Mouse (Mus musculus) ES-CJ7 (cell line): ENCODE data around the gene Chmp2a.

ENCODE experiments used
- DNase-seq: peaks from one replicate; pipeline ENCODE4 v3.0.0; 2011; ENCODE audit warnings: low read depth, low spot score

Chmp2a gene

DNA sequence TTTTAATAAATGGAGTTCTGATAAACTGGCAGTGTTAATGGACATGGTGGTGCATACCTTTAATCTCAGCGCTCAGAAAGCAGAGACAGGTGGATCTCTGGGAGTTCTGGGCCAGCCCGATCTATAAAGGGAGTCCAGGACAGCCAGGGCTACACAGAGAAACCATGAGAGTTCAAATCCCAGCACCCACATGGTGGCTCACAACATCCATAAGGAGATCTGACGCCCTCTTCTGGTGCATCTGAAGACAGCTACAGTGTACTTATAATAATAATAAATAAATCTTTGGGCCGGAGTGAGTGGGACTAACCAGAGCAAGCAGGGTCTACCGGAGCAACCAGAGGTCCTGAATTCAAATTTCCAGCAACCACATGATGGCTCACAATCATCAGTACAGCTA, 31.2 kb downstream of the Chmp2a start:
- peak; percentile 55 for DNase-seq

DNA sequence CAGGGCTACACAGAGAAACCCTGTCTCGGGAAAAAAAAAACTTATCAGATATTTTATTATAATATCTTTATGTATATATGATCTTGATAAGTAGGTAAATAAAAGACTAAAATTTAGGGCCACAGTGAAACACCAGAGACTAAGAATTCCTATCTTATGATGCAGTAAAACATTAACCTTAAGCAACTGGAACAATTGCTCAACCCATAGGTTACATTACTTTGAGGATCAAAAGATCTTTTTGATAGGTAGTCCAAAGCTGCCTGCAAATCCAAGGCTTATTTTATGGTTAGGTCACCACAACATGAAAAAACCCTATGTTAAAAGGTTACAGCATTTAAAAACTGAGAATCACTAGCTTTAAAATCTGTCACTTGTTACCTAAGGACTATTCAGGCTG, 33.0 kb downstream of the Chmp2a start:
- DNase-seq: no peak

DNA sequence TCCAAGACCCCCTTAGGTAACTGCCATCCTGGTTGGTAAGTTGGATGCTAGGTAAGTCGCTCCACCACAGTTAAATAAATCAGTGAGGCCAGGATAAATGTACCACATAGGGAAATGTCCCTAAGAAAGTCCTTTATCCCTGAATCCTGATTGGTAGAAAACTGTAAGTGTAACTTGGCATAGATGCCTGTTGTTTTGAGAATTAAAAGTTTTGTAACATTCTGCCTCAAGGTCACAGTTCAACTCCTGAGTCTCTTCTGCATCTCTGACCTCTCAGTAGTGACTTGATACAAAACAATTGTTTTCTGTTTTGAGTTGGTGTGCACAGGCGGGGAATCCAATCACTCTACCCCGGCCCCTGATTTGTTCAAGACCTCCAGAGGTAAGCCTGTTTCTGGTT, 35.8 kb downstream of the Chmp2a start, which contains the start of gene Trim28:
TSS of gene Trim28 (plus strand) at position 264 of the 400 bp plus-strand sequence.
- DNase-seq: no peak

DNA sequence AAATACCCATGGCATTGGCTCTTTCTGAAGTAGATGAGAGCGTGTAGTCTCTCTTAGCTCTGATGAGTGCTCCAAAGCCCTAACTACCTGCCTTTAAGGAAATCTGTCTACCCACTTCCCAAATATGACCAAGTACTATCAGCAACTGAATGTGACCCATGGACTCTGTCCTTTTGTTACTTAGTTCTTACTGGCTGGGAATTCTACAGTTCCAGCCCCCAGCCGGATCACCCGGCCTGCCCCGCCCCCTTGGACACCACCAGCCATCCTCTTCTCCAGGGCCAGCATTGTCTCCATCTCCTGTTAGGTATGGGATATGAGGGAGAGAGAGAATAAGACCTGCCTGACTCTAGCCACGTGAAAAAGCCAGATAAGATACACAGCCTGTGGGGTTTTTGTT, 36.6 kb downstream of the Chmp2a start, which contains the start of gene Slc27a5:
TSS of gene Slc27a5 (minus strand) at position 140 of the 400 bp plus-strand sequence.
- no peak for DNase-seq

DNA sequence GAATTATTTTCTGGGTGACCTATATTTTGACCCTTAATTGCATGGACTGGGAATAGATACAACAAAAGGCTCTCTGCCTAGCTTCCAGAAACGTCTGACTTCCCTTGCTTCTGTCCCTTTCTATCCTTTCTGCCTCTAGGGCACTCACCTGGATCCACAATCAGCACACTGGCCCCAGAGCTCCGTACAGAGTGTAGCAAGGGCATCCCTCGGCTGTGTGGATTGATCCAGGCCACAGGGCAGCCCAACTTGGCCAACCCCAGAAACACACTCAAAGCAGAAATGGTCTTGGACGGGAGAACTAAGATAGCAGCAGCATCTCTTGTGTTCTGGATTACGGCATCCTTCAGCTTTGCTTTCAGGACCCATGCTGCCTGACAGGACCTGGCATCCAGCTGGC, 37.4 kb downstream of the Chmp2a start:
- DNase-seq: no peak

DNA sequence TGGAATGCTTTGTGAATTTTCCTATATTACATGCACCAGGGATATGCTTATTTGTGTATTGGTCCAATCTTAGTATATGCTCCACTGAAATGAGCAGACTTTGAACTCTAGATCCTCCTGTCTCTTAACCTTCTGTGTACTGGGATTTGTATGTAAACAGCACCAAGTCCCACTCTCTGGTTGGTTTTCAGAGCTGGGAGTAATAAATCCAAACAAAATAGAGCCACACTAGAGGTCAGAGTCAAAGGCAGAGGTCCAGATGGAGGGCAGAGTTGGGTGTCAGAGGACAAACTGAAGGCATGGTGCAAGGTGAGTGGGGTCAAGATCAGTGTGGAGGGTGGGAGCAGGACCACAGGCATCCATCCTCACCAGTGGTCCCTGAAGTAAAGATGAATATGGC, 38.7 kb downstream of the Chmp2a start:
- DNase-seq: no peak

DNA sequence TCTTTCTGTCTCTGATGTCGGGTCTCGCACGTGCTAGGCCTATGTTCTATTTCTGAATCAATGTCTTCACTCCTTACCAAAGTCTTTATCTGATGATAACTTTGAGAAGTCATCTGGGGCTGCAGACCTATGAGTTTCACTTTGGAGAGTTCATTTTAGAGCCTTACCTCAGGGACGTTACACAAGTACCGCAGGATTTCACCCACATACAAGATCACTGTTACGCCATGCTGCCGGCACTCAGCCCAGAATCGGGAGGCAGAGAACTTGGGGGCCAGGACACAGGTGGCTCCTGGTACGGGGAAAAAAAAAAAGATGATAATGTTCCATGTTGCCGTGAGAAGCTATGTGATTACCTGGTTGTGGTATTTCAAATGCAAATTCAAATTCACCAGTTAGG, 41.5 kb downstream of the Chmp2a start:
- no peak for DNase-seq

DNA sequence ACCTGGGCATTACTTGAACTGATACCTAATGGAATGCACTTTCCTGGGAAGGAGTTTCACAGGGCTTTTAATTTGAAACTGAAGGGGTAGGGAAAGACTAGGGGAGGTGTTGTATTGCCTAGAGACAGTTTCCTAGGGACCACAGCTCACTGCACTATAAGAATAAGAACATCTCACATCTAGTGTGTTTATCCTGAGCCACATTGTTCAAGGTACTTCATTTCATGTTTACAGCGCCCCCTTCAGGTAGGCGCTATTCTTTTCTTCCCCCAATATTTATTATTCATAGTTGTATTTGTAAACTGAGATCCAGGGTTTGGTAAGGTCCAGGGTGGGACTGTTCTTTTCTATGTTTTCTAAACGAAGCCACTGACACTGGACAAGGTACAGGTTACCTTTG, 42.4 kb downstream of the Chmp2a start:
- peak; percentile 57 for DNase-seq

DNA sequence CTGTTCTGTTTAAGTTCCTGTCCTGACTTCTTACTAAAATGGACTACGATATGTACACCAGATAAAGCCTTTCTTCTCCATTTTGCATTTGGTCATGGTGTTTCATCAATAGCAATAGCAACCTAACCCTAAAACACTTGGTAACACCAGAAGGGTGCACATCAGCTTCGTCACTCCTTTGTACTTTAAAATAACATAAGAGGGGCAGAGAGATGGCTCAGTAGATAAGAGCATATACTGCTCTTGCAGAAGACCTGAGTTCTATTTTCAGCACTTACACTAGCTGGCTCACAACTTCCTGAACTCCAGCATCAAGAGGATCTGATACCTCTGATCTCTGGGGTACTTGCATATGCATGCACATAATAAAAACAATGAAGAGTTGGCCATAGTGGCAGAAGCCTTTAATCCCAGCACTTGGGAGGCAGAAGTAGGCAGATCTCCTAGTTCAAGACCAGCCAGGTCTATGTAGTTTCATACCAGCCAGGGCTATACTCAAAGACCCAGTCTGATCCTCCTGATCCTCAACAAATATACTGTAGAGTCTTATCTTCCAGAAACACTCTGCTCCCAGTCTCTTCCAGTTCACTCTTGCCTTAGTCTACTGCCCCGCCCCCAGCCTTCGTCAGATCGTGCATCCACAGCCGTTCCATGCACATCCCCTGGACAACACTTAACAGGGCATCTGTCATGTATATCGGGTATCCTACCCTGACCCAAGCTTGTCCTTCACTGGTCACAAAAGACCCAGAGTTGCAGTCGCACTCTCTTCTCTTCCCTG, 47.0 kb downstream of the Chmp2a start:
- DNase-seq: no peak

DNA sequence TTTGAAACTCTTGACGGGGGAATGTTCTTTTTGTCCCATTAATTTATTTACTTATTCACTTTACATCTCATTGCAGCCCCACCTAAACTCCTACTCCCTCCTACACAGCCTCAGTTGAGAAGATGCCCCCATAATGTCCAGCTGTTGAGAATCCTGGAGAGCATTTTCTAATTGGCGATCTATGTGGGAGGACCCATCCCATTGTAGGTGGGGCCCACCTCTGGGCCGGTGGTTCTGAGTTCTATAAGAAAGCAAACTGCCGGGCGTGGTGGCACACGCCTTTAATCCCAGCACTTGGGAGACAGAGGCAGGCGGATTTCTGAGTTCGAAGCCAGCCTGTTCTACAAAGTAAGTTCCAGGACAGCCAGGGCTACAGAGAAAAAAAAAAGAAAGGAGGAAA, 47.7 kb downstream of the Chmp2a start:
- peak; percentile 61 for DNase-seq

DNA sequence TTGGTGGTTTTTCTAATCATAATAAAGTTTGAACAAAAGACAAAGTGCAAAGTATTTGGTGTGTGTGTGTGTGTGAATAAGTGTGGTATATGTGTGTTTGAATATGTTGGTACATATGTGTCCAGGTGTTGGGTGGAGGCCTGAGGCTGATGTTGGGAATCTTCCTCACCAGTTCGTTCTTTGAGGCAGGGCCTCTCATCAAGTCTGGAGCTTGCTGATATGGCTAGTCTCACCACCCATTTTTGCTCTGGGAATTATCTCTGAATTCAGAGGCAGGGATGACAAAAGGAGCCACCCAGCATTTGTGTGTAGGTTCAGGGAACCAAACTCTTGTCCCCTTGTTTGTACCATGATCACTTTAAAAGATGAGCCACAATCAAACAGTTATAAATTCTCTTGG, 48.9 kb downstream of the Chmp2a start:
- DNase-seq: no peak
